In the genomic region with DNA sequence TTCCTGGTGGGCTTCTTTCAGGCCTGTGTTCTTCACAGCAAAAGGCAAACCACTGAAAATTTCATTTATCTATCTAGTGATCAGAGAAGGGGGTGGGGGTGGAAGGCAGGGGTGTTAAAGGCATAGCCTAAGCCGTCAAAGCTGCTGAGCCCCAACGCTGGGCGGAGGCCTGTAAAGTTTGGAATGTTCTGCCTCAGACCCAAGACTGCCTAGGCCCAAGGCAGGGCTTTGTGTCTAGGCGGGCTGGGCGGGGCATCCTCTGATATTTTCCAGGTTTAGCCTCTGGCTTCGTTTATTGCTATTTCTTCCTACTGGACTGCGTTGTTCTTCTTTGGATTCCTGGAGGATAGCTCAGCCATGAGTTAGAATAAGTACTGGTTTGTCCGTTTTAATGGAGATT, we compare ENCODE assay signal across 8 mouse cellular contexts. TPM values are rescaled to one million over a fixed set of nuclear protein-coding genes. Genes with fewer than 3 reads are reported as not detected.
DNase-seq lines count a peak whose midpoint lies in the region; ATAC-seq and TF ChIP-seq lines count a peak whose summit lies in the region.

No protein-coding gene starts in this region.

- H3K4me1 ChIP-seq in hindbrain, embryonic 15.5 days (replicated peaks) = peaks cover 21% of the 10 kb centered on the region
- H3K4me1 ChIP-seq in liver, embryonic 15.5 days (replicated peaks) = peaks cover 9% of the 10 kb centered on the region; the same call in 1 of the 2 replicates

- peak overlapping the region; percentile 96 for H3K27ac ChIP-seq in gastrocnemius, adult 2 months
- peak overlapping the region; percentile 86 for H3K27ac ChIP-seq in hindbrain, embryonic 15.5 days (replicated peaks)
- no peak overlapping the region for H3K27ac ChIP-seq in liver, embryonic 15.5 days (replicated peaks)

- no peaks in the 10 kb centered on the region for H3K27me3 ChIP-seq in hindbrain, embryonic 15.5 days
- H3K27me3 ChIP-seq in liver, embryonic 15.5 days = peaks cover 20% of the 10 kb centered on the region

- TF ChIP-seq CTCF in gastrocnemius, adult 2 months (IDR thresholded peaks at IDR 0.05) = no peak

- peak; percentile 16 for ATAC-seq in hindbrain, embryonic 15.5 days (ENCODE audit: low FRiP score, low read depth)
- no peak for ATAC-seq in liver, embryonic 15.5 days (ENCODE audit: insufficient read depth)

- no peaks in the 10 kb centered on the region for H3K9me3 ChIP-seq in hindbrain, embryonic 15.5 days
- H3K9me3 ChIP-seq in liver, embryonic 15.5 days (replicated peaks) = no peaks in the 10 kb centered on the region

- peak overlapping the region; percentile 89 for H3K4me2 ChIP-seq in hindbrain, embryonic 15.5 days
- peak overlapping the region; percentile 60; the same call in 1 of the 2 replicates for H3K4me2 ChIP-seq in liver, embryonic 15.5 days

- no peaks in the 10 kb centered on the region for H3K36me3 ChIP-seq in hindbrain, embryonic 15.5 days
- H3K36me3 ChIP-seq in liver, embryonic 15.5 days (replicated peaks) = no peaks in the 10 kb centered on the region

- 55% methylated on average over 8 of the region's 8 CpGs for WGBS in hindbrain, embryonic 15.5 days
- 36% methylated on average over 8 of the region's 8 CpGs for WGBS in liver, embryonic 15.5 days (ENCODE audit: insufficient replicate concordance)

- intact Hi-C loops in gastrocnemius, adult 2 months (cut with DNase I) = no loop called here

- peak overlapping the region; percentile 69; the same call in 1 of the 2 replicates for H3K9ac ChIP-seq in hindbrain, embryonic 15.5 days
- H3K9ac ChIP-seq in liver, embryonic 15.5 days = no peak overlapping the region

- DNase-seq in cerebellum, adult 8-10 months = peak; percentile 14
- no peak for DNase-seq in cerebellum, adult 18-20 months
- DNase-seq in gastrocnemius, adult 2 months = peak; percentile 83
- DNase-seq in ovary, postnatal 36 days (ENCODE audit: low spot score) = peak; percentile 17
- no peak for DNase-seq in thymus, postnatal 4 days
- DNase-seq in retina, embryonic 14.5 days (ENCODE audit: low spot score) = no peak

- peak overlapping the region; percentile 89 for H3K4me3 ChIP-seq in gastrocnemius, adult 2 months
- H3K4me3 ChIP-seq in hindbrain, embryonic 15.5 days = peak overlapping the region; percentile 50
- no peak overlapping the region for H3K4me3 ChIP-seq in liver, embryonic 15.5 days (replicated peaks)

RNA-seq across cellular contexts. Expression of a gene that starts 0.3 kb away (rescaled TPM):
- 10 to 100 TPM in 1 of 2 experiments, 1 to 10 TPM in 1; 7.6 to 12.7 TPM for total RNA-seq in gastrocnemius, adult 2 months (2021)
- polyA plus RNA-seq in hindbrain, embryonic 15.5 days (2015; fragmentation: Nextera tagmentation; extraction: Ambion mirVana) = 37.6 and 41.2 TPM in 2 replicates
- polyA plus RNA-seq in liver, embryonic 15.5 days (2015; fragmentation: Nextera tagmentation; extraction: Ambion mirVana) = 5.5 and 5.7 TPM in 2 replicates

RNA-seq across cellular contexts. Expression of a gene that starts 56.9 kb away (rescaled TPM):
- total RNA-seq in gastrocnemius, adult 2 months (2021) = not detected
- polyA plus RNA-seq in hindbrain, embryonic 15.5 days (2015; fragmentation: Nextera tagmentation; extraction: Ambion mirVana) = 5.2 and 5.5 TPM in 2 replicates
- polyA plus RNA-seq in liver, embryonic 15.5 days (2015; fragmentation: Nextera tagmentation; extraction: Ambion mirVana) = not detected in 2 replicates

Comparison
In these comparisons a context has a peak if more than half of its experiments do, and no peak if none do; other contexts are left out.
1. DNase-seq: peak in cerebellum, adult 8-10 months (single experiment), gastrocnemius, adult 2 months (single experiment) and ovary, postnatal 36 days (single experiment); none in cerebellum, adult 18-20 months (0 of 2), thymus, postnatal 4 days (single experiment) and retina, embryonic 14.5 days (single experiment).